Mouse (Mus musculus): Measurements from ENCODE around the gene 4930404N11Rik. TPM values are rescaled to one million over a fixed set of nuclear protein-coding genes. Genes with fewer than 3 reads are reported as not detected.

Gene 4930404N11Rik
- total and polyA plus RNA-seq, 2 experiments from 2014 or later: 0.99 TPM; not detected in 1

DNA sequence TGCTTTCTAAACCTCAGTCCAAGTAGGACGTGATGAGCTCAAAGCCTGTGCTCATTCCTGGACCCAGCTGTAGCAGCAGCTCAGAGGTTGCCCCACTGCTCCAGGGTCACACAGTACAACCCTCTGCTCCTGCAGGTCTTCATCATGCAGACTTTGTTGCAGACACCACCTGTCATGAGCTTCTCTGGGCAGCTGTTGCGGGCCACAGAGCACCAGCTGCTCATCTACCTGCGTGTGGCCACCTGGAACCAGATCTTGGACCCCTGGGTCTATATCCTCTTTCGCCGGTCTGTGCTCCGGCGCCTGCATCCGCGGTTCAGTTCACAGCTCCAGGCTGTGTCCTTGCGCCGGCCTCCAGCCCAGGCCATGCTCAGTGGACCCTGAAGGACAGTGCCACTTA is 31.3 kb downstream of the 4930404N11Rik start:
- no peak for ATAC-seq
- no peak overlapping the region for H3K4me3 ChIP-seq (ENCODE audit: low read length)
- H3K27ac ChIP-seq: no peak overlapping the region
- H3K27me3 ChIP-seq (ENCODE audit: insufficient read depth, low read length): no peaks in the 10 kb centered on the region
- no peak for TF ChIP-seq CTCF (IDR thresholded peaks at IDR 0.05; ENCODE audit: low read depth)
- H3K9ac ChIP-seq (replicated peaks; ENCODE audit: low read length): no peak overlapping the region
- H3K9me3 ChIP-seq (ENCODE audit: low read length): no peaks in the 10 kb centered on the region
- WGBS: 62% methylated on average over 11 of the region's 11 CpGs
- no peak for DNase-seq (ENCODE audit: low spot score)
- no peak overlapping the region for H3K4me2 ChIP-seq (ENCODE audit: low read depth, low read length)
- no peaks in the 10 kb centered on the region for H3K36me3 ChIP-seq (ENCODE audit: insufficient read depth, low read length)
- H3K4me1 ChIP-seq (ENCODE audit: insufficient read depth, low read length): 0 out of 2 replicates have a peak, but pooled peaks cover 7% of the 10 kb centered on the region

DNA sequence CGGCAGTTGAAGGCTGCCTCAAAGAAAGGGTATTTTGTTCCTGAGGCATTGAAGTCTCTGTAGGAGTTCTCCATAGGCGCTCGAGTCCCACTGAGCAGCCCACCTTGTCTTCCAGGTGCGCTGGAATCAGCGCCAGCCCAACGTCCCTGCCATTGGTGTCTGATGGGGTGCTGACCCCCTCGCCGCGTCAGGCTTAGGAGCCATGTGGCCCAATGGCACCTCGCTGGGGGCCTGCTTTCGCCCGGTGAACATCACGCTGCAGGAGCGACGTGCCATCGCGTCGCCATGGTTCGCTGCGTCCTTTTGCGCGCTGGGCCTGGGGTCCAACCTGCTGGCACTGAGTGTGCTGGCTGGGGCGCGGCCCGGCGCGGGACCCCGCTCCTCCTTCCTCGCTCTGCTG is 33.3 kb downstream of the 4930404N11Rik start:
- Histone ChIP-seq H3K4me2 (ENCODE audit: low read depth, low read length) (no peak overlapping the region), H3K9me3 (ENCODE audit: low read length) (no peaks in the 10 kb centered on the region), H3K9ac (replicated peaks; ENCODE audit: low read length) (no peak overlapping the region), H3K36me3 (ENCODE audit: insufficient read depth, low read length) (0 out of 2 replicates have a peak, but pooled peaks cover under 1% of the 10 kb centered on the region), H3K27me3 (ENCODE audit: insufficient read depth, low read length) (no peaks in the 10 kb centered on the region), H3K4me1 (ENCODE audit: insufficient read depth, low read length) (0 out of 2 replicates have a peak, but pooled peaks cover 7% of the 10 kb centered on the region), H3K4me3 (ENCODE audit: low read length) (no peak overlapping the region), H3K27ac (no peak overlapping the region)
- WGBS: 16% methylated on average over 29 of the region's 29 CpGs
- DNase-seq (ENCODE audit: low spot score) (no peak), ATAC-seq (no peak)
- TF ChIP-seq CTCF (IDR thresholded peaks at IDR 0.05; ENCODE audit: low read depth): no peak

DNA sequence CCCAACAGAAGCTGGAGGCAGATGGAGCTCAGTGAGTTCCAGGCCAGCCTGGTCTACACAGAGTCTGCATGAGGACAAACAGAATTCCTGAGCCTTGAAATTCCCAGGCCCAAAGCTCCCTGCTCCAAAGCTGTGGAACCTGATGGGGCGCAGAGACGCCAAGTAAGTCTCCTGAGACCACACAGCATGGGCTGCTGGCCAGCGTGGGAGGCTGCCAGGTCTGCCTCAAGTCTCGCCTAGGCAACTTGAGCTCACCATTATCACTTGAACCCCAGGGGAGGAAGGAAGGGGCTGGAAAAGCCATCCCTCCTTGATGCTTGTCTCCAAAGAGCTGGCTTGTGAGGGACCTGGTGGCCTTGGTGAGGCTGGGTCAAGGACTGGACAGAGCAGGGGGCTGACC is 35.6 kb downstream of the 4930404N11Rik start:
- 55% methylated on average over 4 of the region's 4 CpGs for WGBS
- Histone ChIP-seq H3K4me1 (ENCODE audit: insufficient read depth, low read length) (no peaks in the 10 kb centered on the region), H3K27ac (no peak overlapping the region), H3K9ac (replicated peaks; ENCODE audit: low read length) (no peak overlapping the region), H3K4me2 (ENCODE audit: low read depth, low read length) (no peak overlapping the region), H3K36me3 (ENCODE audit: insufficient read depth, low read length) (peaks cover 23% of the 10 kb centered on the region), H3K27me3 (ENCODE audit: insufficient read depth, low read length) (no peaks in the 10 kb centered on the region), H3K4me3 (ENCODE audit: low read length) (no peak overlapping the region), H3K9me3 (ENCODE audit: low read length) (no peaks in the 10 kb centered on the region)
- no peak for DNase-seq (ENCODE audit: low spot score)
- no peak for ATAC-seq
- no peak for TF ChIP-seq CTCF (IDR thresholded peaks at IDR 0.05; ENCODE audit: low read depth)

DNA sequence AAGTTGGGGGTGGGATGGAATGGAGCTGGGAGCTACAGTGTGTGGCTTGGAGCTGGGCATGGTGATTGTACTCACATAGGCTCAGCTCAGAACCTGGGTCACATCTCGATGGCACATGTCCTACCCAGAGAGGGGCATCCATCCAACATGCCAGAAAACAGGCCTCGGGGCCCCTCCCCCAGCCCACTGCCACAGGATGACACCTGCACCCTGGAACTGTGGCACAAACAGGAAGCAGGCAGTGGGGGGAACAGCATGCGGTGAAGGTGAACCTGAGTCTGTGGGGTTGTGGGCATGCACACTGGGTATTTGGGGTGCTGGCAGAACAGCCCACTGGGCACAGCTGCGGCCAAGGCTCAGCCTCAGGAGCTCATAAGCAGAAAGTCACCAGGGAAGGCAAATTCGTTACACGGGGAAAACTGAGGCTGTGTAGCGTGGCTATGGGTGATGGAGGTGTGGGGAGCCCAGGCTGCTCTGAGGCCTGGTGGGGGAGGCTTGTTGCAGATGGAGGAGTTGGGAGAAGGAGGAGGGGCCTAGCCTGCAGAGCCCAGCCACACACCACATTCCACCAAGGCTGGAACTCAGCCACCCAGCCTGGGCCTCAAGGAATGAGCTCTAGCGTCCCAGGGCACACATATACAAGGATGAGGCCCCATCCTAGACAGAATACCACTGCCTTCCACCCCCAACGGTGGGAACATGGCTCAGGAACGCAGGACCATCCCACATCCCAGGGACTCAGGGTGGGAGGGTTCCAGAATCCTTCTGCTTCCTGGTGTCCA is 36.2 kb downstream of the 4930404N11Rik start:
- no peak for TF ChIP-seq CTCF (IDR thresholded peaks at IDR 0.05; ENCODE audit: low read depth)
- Histone ChIP-seq H3K4me3 (ENCODE audit: low read length) (no peak overlapping the region), H3K4me2 (ENCODE audit: low read depth, low read length) (no peak overlapping the region), H3K9ac (replicated peaks; ENCODE audit: low read length) (no peak overlapping the region), H3K9me3 (ENCODE audit: low read length) (no peaks in the 10 kb centered on the region), H3K27me3 (ENCODE audit: insufficient read depth, low read length) (no peaks in the 10 kb centered on the region), H3K27ac (no peak overlapping the region), H3K4me1 (ENCODE audit: insufficient read depth, low read length) (no peaks in the 10 kb centered on the region), H3K36me3 (ENCODE audit: insufficient read depth, low read length) (peaks cover 29% of the 10 kb centered on the region)
- ATAC-seq (no peak), DNase-seq (ENCODE audit: low spot score) (no peak)
- 77% methylated on average over 10 of the region's 10 CpGs for WGBS

DNA sequence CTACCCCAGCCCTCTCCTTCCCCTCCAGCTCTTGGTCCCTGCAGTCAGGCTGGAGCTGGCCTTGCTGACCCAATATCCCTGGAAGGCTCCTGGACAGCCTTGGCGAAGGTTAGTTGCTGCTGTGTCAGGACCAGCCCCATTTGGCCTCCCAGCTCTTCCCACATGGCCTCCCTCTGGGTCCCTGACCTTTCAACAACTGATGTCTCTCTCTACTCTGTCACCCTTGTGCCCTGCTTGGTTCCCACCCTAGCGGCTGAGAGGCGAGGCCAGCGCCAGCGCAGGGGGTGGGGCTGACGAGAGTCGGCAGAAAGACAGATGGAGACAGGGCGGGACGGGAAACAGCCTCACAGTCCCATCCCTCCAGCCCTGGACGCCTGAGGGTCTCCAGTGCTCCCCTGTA is 37.2 kb downstream of the 4930404N11Rik start, which contains the start of gene Tbxa2r:
Gene Tbxa2r (plus strand): TSS at position 346 of the 400 bp plus-strand sequence.
- no peak for TF ChIP-seq CTCF (IDR thresholded peaks at IDR 0.05; ENCODE audit: low read depth)
- no peak within 1 kb of the TSS for H3K9ac ChIP-seq (replicated peaks; ENCODE audit: low read length)
- H3K9me3 ChIP-seq (ENCODE audit: low read length): no peaks in the 10 kb centered on the region
- H3K27ac ChIP-seq: peak within 1 kb of the TSS; percentile 20; the same call in 1 of the 2 replicates
- H3K36me3 ChIP-seq (ENCODE audit: insufficient read depth, low read length): peaks cover 39% of the 10 kb centered on the region
- H3K4me2 ChIP-seq (ENCODE audit: low read depth, low read length): no peak within 1 kb of the TSS
- H3K4me3 ChIP-seq (ENCODE audit: low read length): no peak within 1 kb of the TSS
- no peaks in the 10 kb centered on the region for H3K4me1 ChIP-seq (ENCODE audit: insufficient read depth, low read length)
- ATAC-seq: no peak; the same call in 1 of the 2 replicates
- no peak for DNase-seq (ENCODE audit: low spot score)
- 9% methylated on average over 10 of the region's 10 CpGs for WGBS
- no peaks in the 10 kb centered on the region for H3K27me3 ChIP-seq (ENCODE audit: insufficient read depth, low read length)

DNA sequence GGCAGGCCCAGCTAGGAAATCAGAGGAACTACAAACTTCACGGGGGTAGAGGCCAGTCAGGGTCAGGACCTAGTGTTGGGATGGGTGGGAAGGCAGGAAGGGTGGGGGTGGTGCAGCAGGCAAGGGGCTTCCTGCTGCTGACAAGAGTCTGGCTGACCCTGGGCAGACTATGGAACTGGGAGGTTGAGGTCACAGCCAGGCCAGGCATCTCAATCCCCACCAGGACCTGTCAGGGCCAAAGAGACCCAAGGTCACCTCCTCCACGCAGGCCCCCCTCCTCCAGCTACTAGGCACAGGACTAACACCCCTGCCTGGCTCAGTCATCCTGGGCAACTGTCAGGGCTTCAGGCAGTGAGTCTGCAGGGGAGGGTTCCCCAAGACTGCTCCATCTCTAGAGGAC is 37.7 kb downstream of the 4930404N11Rik start:
- no peak overlapping the region for H3K4me2 ChIP-seq (ENCODE audit: low read depth, low read length)
- no peaks in the 10 kb centered on the region for H3K9me3 ChIP-seq (ENCODE audit: low read length)
- DNase-seq (ENCODE audit: low spot score) (no peak), ATAC-seq (no peak; the same call in 1 of the 2 replicates)
- no peaks in the 10 kb centered on the region for H3K4me1 ChIP-seq (ENCODE audit: insufficient read depth, low read length)
- peaks cover 43% of the 10 kb centered on the region for H3K36me3 ChIP-seq (ENCODE audit: insufficient read depth, low read length)
- no peak overlapping the region for H3K27ac ChIP-seq
- no peaks in the 10 kb centered on the region for H3K27me3 ChIP-seq (ENCODE audit: insufficient read depth, low read length)
- no peak overlapping the region for H3K9ac ChIP-seq (replicated peaks; ENCODE audit: low read length)
- 40% methylated on average over 2 of the region's 2 CpGs for WGBS
- no peak overlapping the region for H3K4me3 ChIP-seq (ENCODE audit: low read length)
- TF ChIP-seq CTCF (IDR thresholded peaks at IDR 0.05; ENCODE audit: low read depth): no peak

DNA sequence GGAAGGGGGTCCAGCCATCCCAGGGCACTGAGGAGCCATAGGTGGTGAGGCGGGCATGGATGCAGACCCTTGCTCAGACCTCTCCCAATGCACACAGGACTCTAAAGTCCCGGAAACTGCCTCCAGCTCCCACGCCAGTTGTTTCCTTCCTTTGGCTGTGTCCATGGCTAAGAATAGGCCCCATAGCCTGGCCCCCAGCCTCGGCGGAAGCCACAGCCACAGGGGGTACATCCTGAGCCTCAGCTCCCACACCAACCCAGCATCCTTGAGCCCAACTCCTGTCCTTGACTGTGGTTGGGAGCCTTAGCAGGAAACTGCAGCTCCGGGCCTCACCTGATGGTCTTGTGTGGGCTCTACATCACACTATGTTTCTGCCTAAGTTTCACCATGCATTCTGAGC is 38.8 kb downstream of the 4930404N11Rik start:
- DNase-seq (ENCODE audit: low spot score) (no peak), ATAC-seq (no peak)
- no peak for TF ChIP-seq CTCF (IDR thresholded peaks at IDR 0.05; ENCODE audit: low read depth)
- Histone ChIP-seq H3K9me3 (ENCODE audit: low read length) (no peaks in the 10 kb centered on the region), H3K4me2 (ENCODE audit: low read depth, low read length) (no peak overlapping the region), H3K27me3 (ENCODE audit: insufficient read depth, low read length) (no peaks in the 10 kb centered on the region), H3K4me1 (ENCODE audit: insufficient read depth, low read length) (peaks cover 2% of the 10 kb centered on the region; the same call in 1 of the 2 replicates), H3K36me3 (ENCODE audit: insufficient read depth, low read length) (peaks cover 48% of the 10 kb centered on the region), H3K9ac (replicated peaks; ENCODE audit: low read length) (no peak overlapping the region), H3K27ac (peak overlapping the region; percentile 60; the same call in 1 of the 2 replicates), H3K4me3 (ENCODE audit: low read length) (no peak overlapping the region)
- 76% methylated on average over 6 of the region's 6 CpGs for WGBS

All from hindbrain, postnatal 0 days (tissue).